Mouse (Mus musculus) lung, postnatal 0 days (tissue): ENCODE results near the gene Itgb5.

ENCODE experiments used
- CTCF ChIP-seq: IDR thresholded peaks from 2 replicates; pipeline ENCODE4 v1.5.1; 2016; ENCODE audit warnings: antibody characterized with exemption, mild to moderate bottlenecking
- EP300 ChIP-seq: IDR thresholded peaks from 2 replicates; pipeline ENCODE4 v1.6.1; 2016; ENCODE audit warnings: antibody characterized with exemption, mild to moderate bottlenecking, control low read depth

GRCm38 (mm10) chr16:33887981-33888380 is 58.5 kb downstream of the Itgb5 start:
- TF ChIP-seq CTCF (no peak), EP300 (no peak)
